Mouse (Mus musculus) stomach, embryonic 14.5 days (tissue): ENCODE results near the gene Slc48a1. TPM values are rescaled to one million over a fixed set of nuclear protein-coding genes. Genes with fewer than 3 reads are reported as not detected.

ENCODE experiments used
- ATAC-seq: fragments of 200-750 bp; cut with Nextera tagmentation; 2 replicates; pipeline ENCODE4 v1.8.0; 2017; ENCODE audit warnings: low read depth, moderate TSS enrichment; ENCODE audit not compliant: insufficient number of reproducible peaks, insufficient read depth, low FRiP score
- H3K27ac ChIP-seq: fragments of 300-500 bp; sonication (generic); 2 replicates; pipeline ENCODE4 v1.5.1; 2014; ENCODE audit warnings: mild to moderate bottlenecking, low read length, moderate library complexity, mixed read lengths
- H3K27me3 ChIP-seq: fragments of 300-500 bp; sonication (generic); 2 replicates; pipeline ENCODE4 v1.6.1; 2014; ENCODE audit warnings: low read length, control low read depth, mixed read lengths; ENCODE audit not compliant: control insufficient read depth, insufficient read depth
- H3K36me3 ChIP-seq: fragments of 300-500 bp; sonication (generic); 2 replicates; pipeline ENCODE4 v1.6.1; 2014; ENCODE audit warnings: mild to moderate bottlenecking, control low read depth, low read length, moderate library complexity, mixed read lengths; ENCODE audit not compliant: control insufficient read depth, insufficient read depth
- H3K4me1 ChIP-seq: fragments of 300-500 bp; sonication (generic); 2 replicates; pipeline ENCODE4 v1.6.1; 2014; ENCODE audit warnings: low read length, control low read depth, mixed read lengths; ENCODE audit not compliant: control insufficient read depth, insufficient read depth
- H3K4me2 ChIP-seq: fragments of 300-500 bp; sonication (generic); replicated peaks from 2 replicates; pipeline ENCODE4 v1.6.1; 2014; ENCODE audit warnings: low read depth, low read length, control low read depth
- H3K4me3 ChIP-seq: fragments of 300-500 bp; sonication (generic); 2 replicates; pipeline ENCODE4 v1.5.1; 2014; ENCODE audit warnings: low read depth, low read length, control low read depth
- H3K9ac ChIP-seq: fragments of 300-500 bp; sonication (generic); replicated peaks from 2 replicates; pipeline ENCODE4 v1.6.1; 2014; ENCODE audit warnings: low read depth, mild to moderate bottlenecking, control low read depth, low read length, moderate library complexity, mixed read lengths
- H3K9me3 ChIP-seq: fragments of 300-500 bp; sonication (generic); 2 replicates; pipeline ENCODE4 v1.6.1; 2016; ENCODE audit warnings: low read depth, low read length, control low read depth; ENCODE audit not compliant: control insufficient read depth
- WGBS: fragments of 180-500 bp; shearing (Covaris S2); extraction: QIAGEN DNeasy Blood & Tissue Kit; methylation state at CpG from one replicate; pipeline ENCODE4 v1.1.7; 2014; 5-methylcytosine and 5-hydroxymethylcytosine counted together
- polyA plus RNA-seq: library from polyadenylated mRNA; unstranded; fragments of >200 nt; fragmentation: Nextera tagmentation; extraction: Ambion mirVana; gene quantifications from 2 replicates; pipeline ENCODE4 v1.2.1, GENCODE M21; 2014

Gene Slc48a1
- polyA plus RNA-seq, 1 experiment from 2014 or later: 23.5 TPM

DNA sequence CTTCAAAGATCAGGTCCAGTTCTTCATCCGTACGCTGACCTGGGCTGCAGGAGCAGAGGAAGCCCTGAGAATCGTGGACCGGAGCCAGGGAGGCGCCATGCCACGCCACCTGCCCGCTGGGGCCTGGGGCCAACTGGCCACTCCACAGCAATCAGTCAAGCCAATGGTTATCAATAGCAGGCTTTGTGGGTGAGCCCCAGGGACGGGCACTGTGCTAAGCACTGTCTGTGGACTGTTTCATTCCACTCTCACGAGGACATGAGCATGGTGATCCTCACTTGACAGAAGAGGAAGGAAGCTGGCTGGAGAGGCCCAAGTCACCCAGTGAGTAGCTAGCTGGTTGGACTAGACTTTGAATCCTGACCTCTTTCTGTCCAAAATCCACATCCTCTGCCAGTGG, 18.3 kb upstream of the Slc48a1 start:
- H3K27ac ChIP-seq: no peak overlapping the region
- H3K4me3 ChIP-seq: no peak overlapping the region
- H3K4me1 ChIP-seq: peaks cover 5% of the 10 kb centered on the region; the same call in 1 of the 2 replicates
- H3K9me3 ChIP-seq: no peaks in the 10 kb centered on the region
- H3K27me3 ChIP-seq: no peaks in the 10 kb centered on the region
- ATAC-seq: no peak
- WGBS: 85% methylated on average over 9 of the region's 9 CpGs
- H3K9ac ChIP-seq: no peak overlapping the region
- H3K36me3 ChIP-seq: 0 out of 2 replicates have a peak, but pooled peaks cover 4% of the 10 kb centered on the region
- H3K4me2 ChIP-seq: no peak overlapping the region

- Histone ChIP-seq H3K4me2 (no peak overlapping the region), H3K9ac (no peak overlapping the region), H3K4me1 (peaks cover 5% of the 10 kb centered on the region; the same call in 1 of the 2 replicates), H3K36me3 (0 out of 2 replicates have a peak, but pooled peaks cover 4% of the 10 kb centered on the region), H3K27me3 (no peaks in the 10 kb centered on the region), H3K27ac (no peak overlapping the region), H3K4me3 (no peak overlapping the region), H3K9me3 (no peaks in the 10 kb centered on the region)
- no peak for ATAC-seq
- 72% methylated on average over 5 of the region's 5 CpGs for WGBS
Observed at GRCm38 (mm10) chr15:97760952-97761351, 17.4 kb upstream of the Slc48a1 start.

DNA sequence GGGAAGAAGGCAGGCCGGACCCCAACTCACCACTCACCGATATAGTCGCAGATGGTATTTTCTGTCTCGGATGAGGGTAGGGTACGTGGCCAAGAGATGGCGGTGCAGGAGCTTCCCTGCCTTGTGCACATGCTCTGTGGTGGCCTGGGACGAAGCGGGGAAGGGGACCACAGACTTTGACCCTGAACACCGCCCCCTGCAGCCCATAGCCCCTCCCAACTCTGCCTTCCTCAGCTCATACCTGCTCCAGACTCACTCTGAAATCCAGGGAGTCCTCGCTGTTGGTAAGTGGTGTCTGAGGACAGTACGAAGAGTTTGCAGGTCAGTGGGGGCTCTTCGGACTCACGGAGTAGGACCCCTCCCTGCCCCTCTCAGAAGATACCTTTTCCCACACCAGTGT, 16.9 kb upstream of the Slc48a1 start:
- Histone ChIP-seq H3K27me3 (no peaks in the 10 kb centered on the region), H3K36me3 (0 out of 2 replicates have a peak, but pooled peaks cover 4% of the 10 kb centered on the region), H3K27ac (peak overlapping the region; percentile 3; the same call in 1 of the 2 replicates), H3K4me3 (no peak overlapping the region), H3K9me3 (no peaks in the 10 kb centered on the region), H3K9ac (no peak overlapping the region), H3K4me2 (no peak overlapping the region), H3K4me1 (peaks cover 9% of the 10 kb centered on the region; the same call in 1 of the 2 replicates)
- peak; percentile 42 for ATAC-seq
- 45% methylated on average over 13 of the region's 13 CpGs for WGBS

DNA sequence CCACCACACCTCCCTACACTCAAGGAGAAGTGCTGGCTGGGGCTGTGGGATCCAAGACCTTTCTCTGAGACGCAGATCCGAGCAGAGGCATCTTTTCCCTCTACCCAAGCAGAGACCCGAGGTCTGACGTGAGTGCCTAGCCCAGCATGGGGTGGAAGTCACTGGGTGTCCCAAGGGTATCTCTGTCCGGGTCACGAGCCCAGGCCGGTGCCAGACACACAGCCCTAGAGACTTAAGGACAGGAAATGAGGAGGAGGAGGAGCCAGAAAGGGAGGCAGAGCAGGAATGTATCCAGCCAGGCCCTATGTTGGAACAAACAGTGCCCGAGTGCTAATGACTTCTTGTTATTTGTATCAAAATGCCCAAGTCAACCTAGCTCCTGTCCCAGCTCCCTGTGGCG, 15.6 kb upstream of the Slc48a1 start:
- Histone ChIP-seq H3K36me3 (0 out of 2 replicates have a peak, but pooled peaks cover 4% of the 10 kb centered on the region), H3K9ac (no peak overlapping the region), H3K4me1 (peaks cover 19% of the 10 kb centered on the region), H3K27ac (no peak overlapping the region), H3K27me3 (no peaks in the 10 kb centered on the region), H3K4me3 (no peak overlapping the region), H3K4me2 (no peak overlapping the region), H3K9me3 (no peaks in the 10 kb centered on the region)
- no peak for ATAC-seq
- 58% methylated on average over 9 of the region's 9 CpGs for WGBS

DNA sequence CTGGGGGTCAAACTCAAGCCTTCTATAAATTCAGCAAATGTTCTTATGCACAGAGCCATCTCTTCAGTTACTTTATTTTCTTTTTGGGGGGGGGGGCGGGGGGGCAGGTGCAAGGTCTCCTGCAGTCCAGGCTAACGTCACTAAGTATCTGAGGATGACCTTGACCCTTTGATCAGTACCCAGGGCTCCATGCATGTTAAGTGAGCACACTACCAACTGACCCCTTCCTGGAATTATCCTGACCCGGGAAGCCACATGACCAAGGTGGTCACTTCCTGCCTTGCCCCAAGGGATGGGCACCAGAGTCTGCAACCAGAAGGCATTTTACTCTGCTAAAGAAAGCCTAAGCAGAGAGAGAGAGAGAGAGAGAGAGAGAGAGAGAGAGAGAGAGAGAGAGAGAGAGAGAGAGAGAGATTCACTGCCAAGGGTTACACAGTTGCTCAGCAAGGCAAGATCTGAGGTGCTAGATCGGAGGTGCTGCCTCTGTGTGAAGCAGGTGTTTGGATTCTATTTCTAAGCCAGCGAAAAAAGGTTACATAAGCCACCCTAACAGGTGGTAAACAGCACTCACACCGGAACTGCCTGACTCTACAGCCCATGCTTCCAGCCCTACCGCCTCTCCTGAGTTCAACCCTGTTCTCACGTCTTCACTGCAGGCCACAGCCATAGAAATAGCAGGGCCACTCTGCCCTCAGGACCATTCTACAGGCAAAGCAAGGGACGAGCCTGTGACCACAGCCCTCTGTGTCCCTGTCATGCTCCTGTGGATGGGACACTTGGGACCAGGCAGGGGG, 14.9 kb upstream of the Slc48a1 start:
- WGBS: 64% methylated on average over 9 of the region's 9 CpGs
- no peak for ATAC-seq
- H3K27ac ChIP-seq: no peak overlapping the region
- 0 out of 2 replicates have a peak, but pooled peaks cover 4% of the 10 kb centered on the region for H3K36me3 ChIP-seq
- H3K4me2 ChIP-seq: no peak overlapping the region
- H3K27me3 ChIP-seq: no peaks in the 10 kb centered on the region
- no peak overlapping the region for H3K4me3 ChIP-seq
- H3K9ac ChIP-seq: no peak overlapping the region
- H3K9me3 ChIP-seq: no peaks in the 10 kb centered on the region
- H3K4me1 ChIP-seq: peaks cover 24% of the 10 kb centered on the region

- H3K9ac ChIP-seq: no peak overlapping the region
- ATAC-seq: no peak
- peaks cover 24% of the 10 kb centered on the region for H3K4me1 ChIP-seq
- 0 out of 2 replicates have a peak, but pooled peaks cover 4% of the 10 kb centered on the region for H3K36me3 ChIP-seq
- no peak overlapping the region for H3K4me2 ChIP-seq
- H3K27ac ChIP-seq: no peak overlapping the region
- no peaks in the 10 kb centered on the region for H3K9me3 ChIP-seq
- H3K27me3 ChIP-seq: no peaks in the 10 kb centered on the region
- no peak overlapping the region for H3K4me3 ChIP-seq
- 60% methylated on average over 2 of the region's 2 CpGs for WGBS
Observed at GRCm38 (mm10) chr15:97764532-97764931, 13.8 kb upstream of the Slc48a1 start.

DNA sequence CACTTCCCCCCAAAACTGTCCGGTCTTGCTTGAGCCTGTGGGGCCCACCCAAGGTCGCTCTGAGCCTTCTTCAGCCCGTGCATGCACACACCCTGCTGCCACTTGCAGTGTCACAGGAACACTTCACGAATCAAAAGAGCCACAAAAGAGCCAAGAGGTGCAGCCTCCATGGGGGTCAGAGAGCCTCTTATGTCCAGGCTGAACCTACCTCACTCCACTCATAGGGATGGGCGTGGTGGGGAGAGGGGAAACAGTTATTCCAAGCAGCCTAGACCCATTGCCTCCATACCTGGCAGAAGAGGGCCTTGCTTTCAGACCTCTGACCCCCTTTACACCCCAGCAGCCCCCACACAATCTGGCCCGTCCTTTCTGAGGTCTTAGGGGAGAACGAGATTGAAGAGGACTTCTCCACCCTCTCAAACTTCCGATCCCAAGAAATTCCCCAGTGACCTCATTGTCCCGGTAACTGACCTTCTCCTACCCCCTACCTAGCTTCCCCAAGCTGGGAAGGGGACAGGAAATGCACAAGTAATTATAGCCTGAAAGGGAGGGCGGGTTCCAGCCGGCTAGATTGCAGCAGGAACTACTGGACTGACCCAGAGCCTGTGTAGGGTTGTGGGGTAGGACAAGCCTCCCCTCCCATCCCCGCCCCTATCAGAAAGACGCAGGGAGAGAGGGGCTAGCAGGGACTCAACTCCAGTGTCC, 13.1 kb upstream of the Slc48a1 start:
- Histone ChIP-seq H3K27me3 (no peaks in the 10 kb centered on the region), H3K4me3 (no peak overlapping the region), H3K4me1 (peaks cover 24% of the 10 kb centered on the region), H3K9me3 (no peaks in the 10 kb centered on the region), H3K36me3 (0 out of 2 replicates have a peak, but pooled peaks cover 3% of the 10 kb centered on the region), H3K4me2 (no peak overlapping the region), H3K27ac (no peak overlapping the region), H3K9ac (no peak overlapping the region)
- ATAC-seq: no peak
- 41% methylated on average over 13 of the region's 13 CpGs for WGBS

DNA sequence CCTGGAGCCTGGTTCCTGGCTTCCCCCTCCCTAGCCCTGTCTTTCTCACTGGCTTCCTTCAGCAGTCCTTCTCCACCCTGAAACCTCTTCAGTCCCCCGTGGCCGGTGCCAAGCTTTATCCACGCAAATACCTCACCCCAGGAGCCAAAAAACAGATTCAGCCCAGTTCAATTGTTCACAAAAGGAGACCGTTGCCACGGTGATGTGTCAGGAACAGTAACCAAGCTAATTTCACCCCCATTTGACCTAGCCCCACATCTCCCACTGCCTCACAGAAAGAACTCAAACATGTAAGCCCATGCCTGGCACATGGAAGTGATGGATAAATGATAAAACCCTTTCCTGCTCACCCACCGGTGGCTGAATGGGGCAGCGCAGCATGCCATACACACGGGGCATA, 12.1 kb upstream of the Slc48a1 start:
- Histone ChIP-seq H3K4me1 (peaks cover 24% of the 10 kb centered on the region), H3K9ac (no peak overlapping the region), H3K36me3 (no peaks in the 10 kb centered on the region), H3K9me3 (no peaks in the 10 kb centered on the region), H3K4me3 (peak overlapping the region; percentile 45; the same call in 1 of the 2 replicates), H3K27ac (no peak overlapping the region), H3K4me2 (peak overlapping the region; percentile 29; the same call in 1 of the 2 replicates), H3K27me3 (no peaks in the 10 kb centered on the region)
- ATAC-seq: no peak
- WGBS: 27% methylated on average over 8 of the region's 8 CpGs
